Mouse (Mus musculus) CH12.LX (cell line): ENCODE measurements around the gene Mcf2l. TPM values are rescaled to one million over a fixed set of nuclear protein-coding genes. Genes with fewer than 3 reads are reported as not detected.

ENCODE experiments used
- DNase-seq: peaks from one replicate; pipeline ENCODE4 v3.0.0-alpha.2; 2013; ENCODE audit errors: extremely low read depth
- H3K27ac ChIP-seq: 2 replicates; pipeline ENCODE4 v1.5.1; 2012; ENCODE audit warnings: low read depth, mild to moderate bottlenecking, control low read depth, moderate library complexity; ENCODE audit not compliant: insufficient read depth
- H3K27me3 ChIP-seq: replicated peaks from 2 replicates; pipeline ENCODE3; 2012; ENCODE audit warnings: inconsistent platforms
- H3K36me3 ChIP-seq, 2 experiments: replicated peaks in 1 of 2; 2 replicates each; pipeline versions ENCODE3 to v1.6.1; 2012; ENCODE audit warnings: inconsistent platforms in 1 of 2, low read length in 1 of 2, mild to moderate bottlenecking in 1 of 2, mixed read lengths in 1 of 2, moderate library complexity in 1 of 2; ENCODE audit not compliant: control insufficient read depth in 1 of 2, insufficient read depth in 1 of 2
- H3K4me1 ChIP-seq, 2 experiments: 2 replicates each; pipeline ENCODE4 v1.6.1; 2012; ENCODE audit warnings: inconsistent platforms in 1 of 2, moderate library complexity in 1 of 2; ENCODE audit not compliant: insufficient read depth in 2 of 2, control insufficient read depth in 1 of 2
- H3K4me2 ChIP-seq: 2 replicates; pipeline ENCODE4 v1.6.1; 2012; ENCODE audit warnings: low read depth, mild to moderate bottlenecking, control low read depth; ENCODE audit not compliant: poor library complexity, insufficient read depth, severe bottlenecking
- H3K4me3 ChIP-seq, 3 experiments: fragments of 150-350 bp in 1 of 3; sonication (generic) in 1 of 3; replicated peaks in 1 of 3; 2 replicates each; pipeline versions ENCODE3 to v1.5.1; 2011 to 2012; ENCODE audit warnings: low read depth in 2 of 3, low read length in 2 of 3, mild to moderate bottlenecking in 2 of 3, moderate library complexity in 2 of 3, control low read depth in 1 of 3, improper control_type of control experiment in 1 of 3, inconsistent platforms in 1 of 3, mixed read lengths in 1 of 3; ENCODE audit not compliant: poor library complexity in 1 of 3
- H3K79me2 ChIP-seq: replicated peaks from 2 replicates; pipeline ENCODE4 v1.6.1; 2012; ENCODE audit warnings: mild to moderate bottlenecking, moderate library complexity; ENCODE audit not compliant: control insufficient read depth, poor library complexity, insufficient read depth, severe bottlenecking; ENCODE audit errors: extremely low read depth
- H3K9ac ChIP-seq: 2 replicates; pipeline ENCODE4 v1.6.1; 2012; ENCODE audit warnings: low read depth, mild to moderate bottlenecking, control low read depth, moderate library complexity; ENCODE audit not compliant: insufficient read depth
- H3K9me3 ChIP-seq: replicated peaks from 2 replicates; pipeline ENCODE3; 2012; ENCODE audit warnings: low read length, inconsistent platforms, mixed read lengths
- BHLHE40 ChIP-seq: IDR thresholded peaks from 2 replicates; pipeline ENCODE4 v1.6.1; 2011; ENCODE audit warnings: mild to moderate bottlenecking, low read depth, low read length, improper control_type of control experiment
- CTCF ChIP-seq, 2 experiments: IDR thresholded peaks in 1 of 2; conservative IDR thresholded peaks in 1 of 2; 2 replicates each; pipeline ENCODE4 v1.5.1; 2011 to 2012; ENCODE audit warnings: low read depth in 2 of 2, low read length in 2 of 2, improper control_type of control experiment in 1 of 2, inconsistent platforms in 1 of 2, mild to moderate bottlenecking in 1 of 2, moderate library complexity in 1 of 2
- ELF1 ChIP-seq: IDR thresholded peaks from 2 replicates; pipeline ENCODE4 v1.6.1; 2014; ENCODE audit warnings: low read depth, mild to moderate bottlenecking, inconsistent platforms, low read length, improper control_type of control experiment
- JUN ChIP-seq: IDR thresholded peaks from 2 replicates; pipeline ENCODE4 v1.6.1; 2011; ENCODE audit warnings: low read depth, mild to moderate bottlenecking, low read length, improper control_type of control experiment, moderate library complexity; ENCODE audit not compliant: insufficient read depth
- KAT2A ChIP-seq: IDR thresholded peaks from 2 replicates; pipeline ENCODE4 v1.6.1; 2012; ENCODE audit warnings: low read length, improper control_type of control experiment, inconsistent platforms; ENCODE audit not compliant: insufficient replicate concordance
- MAFK ChIP-seq: IDR thresholded peaks from 2 replicates; pipeline ENCODE4 v1.6.1; 2011; ENCODE audit warnings: low read length, improper control_type of control experiment; ENCODE audit not compliant: insufficient replicate concordance
- MAX ChIP-seq: IDR thresholded peaks from 2 replicates; pipeline ENCODE4 v1.6.1; 2011; ENCODE audit warnings: low read length, improper control_type of control experiment
- MAZ ChIP-seq: IDR thresholded peaks from 2 replicates; pipeline ENCODE4 v1.6.1; 2012; ENCODE audit warnings: low read depth, mild to moderate bottlenecking, inconsistent platforms, low read length, improper control_type of control experiment, moderate library complexity
- MXI1 ChIP-seq: IDR thresholded peaks from 2 replicates; pipeline ENCODE4 v1.6.1; 2011; ENCODE audit warnings: mild to moderate bottlenecking, low read depth, low read length, improper control_type of control experiment
- MYC ChIP-seq: IDR thresholded peaks from 2 replicates; pipeline ENCODE4 v1.6.1; 2011; ENCODE audit warnings: low read depth, mild to moderate bottlenecking, improper control_type of control experiment, low read length
- NELFE ChIP-seq: IDR thresholded peaks from 2 replicates; pipeline ENCODE4 v1.6.1; 2011; ENCODE audit warnings: low read depth, low read length, improper control_type of control experiment
- NRF1 ChIP-seq: IDR thresholded peaks from 2 replicates; pipeline ENCODE4 v1.6.1; 2014; ENCODE audit warnings: low read depth, mild to moderate bottlenecking, inconsistent platforms, low read length, improper control_type of control experiment, moderate library complexity
- POLR2A ChIP-seq: IDR thresholded peaks from 2 replicates; pipeline ENCODE4 v1.6.1; 2011; ENCODE audit warnings: low read depth, mild to moderate bottlenecking, improper control_type of control experiment, low read length
- RCOR1 ChIP-seq: conservative IDR thresholded peaks from 2 replicates; pipeline ENCODE4 v1.6.1; 2012; ENCODE audit warnings: low read depth, mild to moderate bottlenecking, inconsistent platforms, low read length, improper control_type of control experiment
- SIN3A ChIP-seq: IDR thresholded peaks from 2 replicates; pipeline ENCODE4 v1.6.1; 2012; ENCODE audit warnings: low read length, improper control_type of control experiment, inconsistent platforms
- USF1 ChIP-seq: IDR thresholded peaks from 2 replicates; pipeline ENCODE4 v1.6.1; 2014; ENCODE audit warnings: low read depth, mild to moderate bottlenecking, inconsistent platforms, low read length, improper control_type of control experiment
- ZC3H11A ChIP-seq: IDR thresholded peaks from 2 replicates; pipeline ENCODE4 v1.6.1; 2012; ENCODE audit warnings: low read depth, mild to moderate bottlenecking, inconsistent platforms, low read length, improper control_type of control experiment
- ZNF384 ChIP-seq: IDR thresholded peaks from 2 replicates; pipeline ENCODE4 v1.6.1; 2012; ENCODE audit warnings: low read depth, low read length, improper control_type of control experiment, inconsistent platforms
- dilution Hi-C: fragments of 300-500 bp; cut with MboI; formaldehyde crosslinking; loops from 2 replicates; pipeline ENCODE4 v1.14.3; 2020; ENCODE audit warnings: low sequenced_read_pairs; ENCODE audit not compliant: extremely low pct_unique_long_range_greater_than_20kb, extremely low pct_ligation_motif_present
- in situ Hi-C: fragments of 300-500 bp; cut with MboI; formaldehyde crosslinking; loops from 3 replicates; pipeline ENCODE4 v1.14.3; 2019; ENCODE audit warnings: low sequenced_read_pairs, low pct_ligation_motif_present, low pct_unique_long_range_greater_than_20kb, mixed read lengths
- polyA plus RNA-seq: library from polyadenylated mRNA; unstranded; fragments of >175 nt; gene quantifications from 2 replicates; pipeline ENCODE4 v1.2.1, GENCODE M21; 2012; ENCODE audit warnings: low read depth; ENCODE audit not compliant: insufficient read length
- total RNA-seq, 2 experiments: library from RNA; depleted of rRNA; stranded (reverse); fragments of 300-350 nt in 1 of 2; fragments of >200 nt in 1 of 2; gene quantifications; 2 replicates each; pipeline ENCODE4 v1.2.3; 2012 to 2014

The Mcf2l gene
- total and polyA plus RNA-seq, 3 experiments, result not detected

DNA sequence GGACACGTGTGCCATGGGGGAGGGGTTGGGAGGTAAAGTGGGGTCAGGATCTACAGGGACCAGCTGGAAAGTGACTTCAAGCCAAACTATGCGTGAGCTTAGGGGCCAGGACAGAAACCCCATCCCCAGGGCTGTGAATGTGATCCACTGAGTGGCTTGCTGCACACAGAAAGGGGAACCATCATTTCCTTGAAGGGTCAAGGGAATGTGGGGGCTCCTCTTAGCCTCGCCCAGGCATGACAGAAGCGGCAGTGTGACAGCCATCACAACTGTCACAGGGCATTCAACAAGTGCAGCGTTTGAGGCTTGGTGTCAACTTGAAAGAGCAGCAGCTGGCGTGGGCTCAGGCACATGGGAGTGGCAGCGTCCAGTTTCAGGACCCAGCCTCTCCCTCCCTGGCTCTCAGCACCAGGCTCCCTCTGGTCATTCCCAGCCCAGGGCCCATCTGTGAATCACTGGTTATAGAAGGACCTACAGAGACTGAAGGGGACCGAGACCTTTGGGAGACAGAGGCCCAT lies 81.8 kb downstream of the Mcf2l start:
- Histone ChIP-seq H3K9ac (no peak overlapping the region), H3K4me2 (no peak overlapping the region), H3K4me3 (no peak overlapping the region), H3K9me3 (no peaks in the 10 kb centered on the region), H3K4me1 (no peaks in the 10 kb centered on the region), H3K79me2 (no peaks in the 10 kb centered on the region), H3K27ac (no peak overlapping the region), H3K36me3 (no peaks in the 10 kb centered on the region), H3K27me3 (peaks cover 95% of the 10 kb centered on the region)
- in situ Hi-C loops, result no loop called here
- TF ChIP-seq ZC3H11A (no peak), KAT2A (no peak), SIN3A (no peak), NRF1 (no peak), MXI1 (no peak), BHLHE40 (no peak), MAFK (no peak), MAZ (no peak), JUN (no peak), RCOR1 (no peak), ELF1 (no peak)
- dilution Hi-C loops, result no loop called here
- DNase-seq, result no peak

GRCm38 (mm10) chr8:12955880-12956279 lies 82.3 kb downstream of the Mcf2l start:
- H3K36me3 ChIP-seq, result no peaks in the 10 kb centered on the region
- H3K79me2 ChIP-seq, result no peaks in the 10 kb centered on the region
- no peak overlapping the region for H3K4me3 ChIP-seq
- DNase-seq, result no peak
- H3K27ac ChIP-seq, result no peak overlapping the region
- dilution Hi-C loops, result no loop called here
- TF ChIP-seq CTCF (conservative IDR thresholded peaks at IDR 0.05 in 1 of 2, IDR thresholded peaks at IDR 0.05 in 1 of 2; ENCODE audit: low read depth in 2 of 2, low read length in 2 of 2), result no peak
- TF ChIP-seq MAX, result no peak
- TF ChIP-seq NELFE, result no peak
- TF ChIP-seq KAT2A, result no peak
- TF ChIP-seq ZC3H11A, result no peak
- TF ChIP-seq POLR2A, result no peak
- H3K9me3 ChIP-seq, result no peaks in the 10 kb centered on the region
- peaks cover 94% of the 10 kb centered on the region for H3K27me3 ChIP-seq
- in situ Hi-C loops, result no loop called here
- H3K4me2 ChIP-seq, result no peak overlapping the region
- no peaks in the 10 kb centered on the region for H3K4me1 ChIP-seq
- no peak overlapping the region for H3K9ac ChIP-seq

GRCm38 (mm10) chr8:12956941-12957340 lies 83.3 kb downstream of the Mcf2l start:
- H3K9me3 ChIP-seq, result no peaks in the 10 kb centered on the region
- H3K9ac ChIP-seq, result no peak overlapping the region
- no peak overlapping the region for H3K27ac ChIP-seq
- TF ChIP-seq ZNF384, result no peak
- no peak for TF ChIP-seq USF1
- TF ChIP-seq MYC, result no peak
- in situ Hi-C loops (no loop called here), dilution Hi-C loops (no loop called here)
- H3K4me3 ChIP-seq, result no peak overlapping the region
- H3K36me3 ChIP-seq, result no peaks in the 10 kb centered on the region
- H3K79me2 ChIP-seq, result no peaks in the 10 kb centered on the region
- peaks cover 94% of the 10 kb centered on the region for H3K27me3 ChIP-seq
- H3K4me1 ChIP-seq, result no peaks in the 10 kb centered on the region
- no peak overlapping the region for H3K4me2 ChIP-seq
- DNase-seq, result no peak
